Mouse (Mus musculus) kidney, embryonic 16.5 days (tissue): ENCODE measurements around the gene Dlg2. TPM values are rescaled to one million over a fixed set of nuclear protein-coding genes. Genes with fewer than 3 reads are reported as not detected.
A peak's percentile ranks its signal among the peaks of the same experiment; 100 is the strongest.

Source experiments
- ATAC-seq: fragments of 200-750 bp; cut with Nextera tagmentation; 2 replicates; pipeline ENCODE4 v1.8.0; 2017; ENCODE audit warnings: moderate TSS enrichment; ENCODE audit not compliant: low FRiP score, low TSS enrichment
- H3K27ac ChIP-seq: fragments of 300-500 bp; sonication (generic); 2 replicates; pipeline ENCODE4 v1.5.1; 2014; ENCODE audit warnings: low read length
- H3K27me3 ChIP-seq: fragments of 300-500 bp; sonication (generic); 2 replicates; pipeline ENCODE4 v1.6.1; 2014; ENCODE audit warnings: low read length, control low read depth, mixed read lengths; ENCODE audit not compliant: insufficient read depth
- H3K36me3 ChIP-seq: fragments of 300-500 bp; sonication (generic); 2 replicates; pipeline ENCODE4 v1.6.1; 2014; ENCODE audit warnings: low read length, control low read depth, mixed read lengths; ENCODE audit not compliant: insufficient read depth
- H3K4me1 ChIP-seq: fragments of 300-500 bp; sonication (generic); 2 replicates; pipeline ENCODE4 v1.6.1; 2014; ENCODE audit warnings: low read length, control low read depth, mixed read lengths; ENCODE audit not compliant: insufficient read depth
- H3K4me2 ChIP-seq: fragments of 300-500 bp; sonication (generic); replicated peaks from 2 replicates; pipeline ENCODE4 v1.6.1; 2014; ENCODE audit warnings: low read depth, low read length
- H3K4me3 ChIP-seq: fragments of 300-500 bp; sonication (generic); 2 replicates; pipeline ENCODE4 v1.5.1; 2014; ENCODE audit warnings: mild to moderate bottlenecking, low read length
- H3K9ac ChIP-seq: fragments of 300-500 bp; sonication (generic); replicated peaks from 2 replicates; pipeline ENCODE4 v1.6.1; 2014; ENCODE audit warnings: low read length
- H3K9me3 ChIP-seq: fragments of 300-500 bp; sonication (generic); 2 replicates; pipeline ENCODE4 v1.6.1; 2016; ENCODE audit warnings: low read length, control low read depth
- WGBS: fragments of 180-500 bp; shearing (Covaris S2); extraction: QIAGEN DNeasy Blood & Tissue Kit; methylation state at CpG from one replicate; pipeline ENCODE4 v1.1.7; 2014; 5-methylcytosine and 5-hydroxymethylcytosine counted together
- polyA plus RNA-seq: library from polyadenylated mRNA; unstranded; fragments of >200 nt; fragmentation: Nextera tagmentation; extraction: Ambion mirVana; gene quantifications from 2 replicates; pipeline ENCODE4 v1.2.1, GENCODE M21; 2015

Gene Dlg2
- polyA plus RNA-seq, 1 experiment from 2014 or later: 1.0 TPM

DNA sequence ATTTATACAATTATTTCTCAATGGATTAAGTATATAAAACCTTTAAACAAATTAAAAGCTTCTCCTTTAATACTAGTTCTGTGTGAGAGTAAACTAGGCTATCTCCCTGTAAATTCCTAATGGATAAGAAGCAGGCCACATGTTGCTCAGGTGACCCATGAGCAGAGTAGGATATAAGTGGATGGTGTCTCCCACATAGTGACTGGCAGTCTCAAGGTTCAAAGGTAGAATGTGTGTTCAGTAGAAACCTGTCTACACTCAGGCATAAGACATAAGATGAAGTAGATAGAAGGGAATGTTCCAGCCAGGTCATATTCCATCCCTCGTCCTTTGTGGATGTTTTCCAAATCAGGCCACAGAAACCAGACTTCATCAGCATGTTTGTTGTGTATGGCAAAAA is 1532.2 kb downstream of the Dlg2 start:
- 92% methylated on average over 1 of the region's 1 CpGs for WGBS
- H3K4me3 ChIP-seq: no peak overlapping the region
- no peak overlapping the region for H3K9ac ChIP-seq
- ATAC-seq: no peak
- H3K4me2 ChIP-seq: no peak overlapping the region
- no peaks in the 10 kb centered on the region for H3K27me3 ChIP-seq
- H3K9me3 ChIP-seq: no peaks in the 10 kb centered on the region
- H3K27ac ChIP-seq: no peak overlapping the region
- H3K4me1 ChIP-seq: no peaks in the 10 kb centered on the region
- H3K36me3 ChIP-seq: no peaks in the 10 kb centered on the region

DNA sequence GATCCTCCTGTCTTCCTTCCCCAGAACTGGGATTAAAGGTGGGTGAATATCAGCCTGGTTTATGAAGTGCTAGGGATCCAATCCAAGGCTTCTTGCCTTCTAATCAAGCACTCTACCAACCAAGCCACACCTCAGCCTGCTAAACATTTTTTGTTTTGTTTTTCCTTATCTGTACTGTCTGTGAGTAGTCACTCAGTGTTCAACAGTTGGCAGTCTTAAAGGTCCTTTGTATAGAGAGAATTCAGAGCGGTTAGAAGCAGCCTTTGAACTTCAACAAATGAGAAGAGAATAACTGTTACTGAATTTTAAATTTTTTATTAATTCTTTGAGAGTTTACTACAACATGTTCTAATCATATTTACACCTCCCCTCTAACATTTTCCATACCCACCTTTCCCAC is 1548.5 kb downstream of the Dlg2 start:
- H3K27ac ChIP-seq: no peak overlapping the region
- H3K4me3 ChIP-seq: no peak overlapping the region
- H3K4me2 ChIP-seq: no peak overlapping the region
- no peak for ATAC-seq
- no peak overlapping the region for H3K9ac ChIP-seq
- no peaks in the 10 kb centered on the region for H3K9me3 ChIP-seq
- no peaks in the 10 kb centered on the region for H3K4me1 ChIP-seq
- no peaks in the 10 kb centered on the region for H3K36me3 ChIP-seq
- 78% methylated on average over 1 of the region's 1 CpGs for WGBS
- no peaks in the 10 kb centered on the region for H3K27me3 ChIP-seq

DNA sequence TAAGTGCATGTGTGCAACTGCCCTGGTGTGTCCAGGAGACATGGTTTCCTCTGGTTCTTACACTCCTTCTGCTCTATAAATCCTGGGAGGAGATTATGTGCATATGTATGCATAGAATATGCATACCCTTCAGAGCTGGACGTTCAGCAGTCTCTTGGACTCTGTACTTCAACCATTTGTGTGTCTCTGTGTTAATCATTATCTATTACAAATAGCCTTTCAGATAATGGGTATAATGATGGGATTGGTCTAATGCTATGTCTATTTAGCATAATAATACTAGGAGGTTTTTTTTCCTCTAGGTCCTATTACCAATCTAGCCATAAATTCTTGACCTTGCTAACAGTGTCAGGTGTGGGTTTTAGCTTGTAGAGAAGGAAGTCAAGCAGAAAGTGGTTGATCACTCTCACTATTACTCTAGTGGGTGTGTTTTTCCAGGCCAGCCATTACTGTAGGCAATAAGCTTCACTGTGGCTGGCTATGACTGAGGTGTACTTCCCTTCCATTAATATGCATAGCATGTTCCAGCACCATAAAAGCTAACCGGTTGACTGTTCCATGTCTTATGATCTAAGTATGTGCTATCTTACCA is 1549.1 kb downstream of the Dlg2 start:
- Histone ChIP-seq H3K4me2 (no peak overlapping the region), H3K27ac (no peak overlapping the region), H3K4me1 (no peaks in the 10 kb centered on the region), H3K9ac (no peak overlapping the region), H3K27me3 (no peaks in the 10 kb centered on the region), H3K36me3 (no peaks in the 10 kb centered on the region), H3K9me3 (no peaks in the 10 kb centered on the region), H3K4me3 (no peak overlapping the region)
- WGBS: 54% methylated on average over 2 of the region's 2 CpGs
- ATAC-seq: 0 out of 2 replicates have a peak, but pooled peaks have one; percentile 49

DNA sequence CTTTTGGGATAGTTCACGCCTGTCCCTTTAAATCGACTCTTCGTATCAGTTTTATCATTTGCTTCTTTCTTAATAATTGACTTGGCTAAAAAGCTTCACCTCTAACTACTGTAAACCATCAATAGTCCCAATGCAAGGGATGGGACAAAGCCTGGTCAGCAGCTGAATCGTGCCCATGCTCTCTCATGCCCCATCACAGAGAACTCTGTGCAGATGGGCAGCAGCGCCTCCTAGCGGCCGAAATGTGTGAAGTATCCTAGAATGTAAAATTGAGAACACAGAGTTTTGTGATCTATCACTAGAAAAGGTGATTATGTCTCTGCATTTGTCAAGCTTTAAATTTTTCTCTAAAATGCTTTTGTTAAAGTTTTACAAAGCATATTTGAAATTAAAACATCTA is 1550.6 kb downstream of the Dlg2 start:
- peak; percentile 71; the same call in 1 of the 2 replicates for ATAC-seq
- Histone ChIP-seq H3K27me3 (no peaks in the 10 kb centered on the region), H3K4me3 (no peak overlapping the region), H3K27ac (no peak overlapping the region), H3K36me3 (no peaks in the 10 kb centered on the region), H3K4me1 (no peaks in the 10 kb centered on the region), H3K9me3 (no peaks in the 10 kb centered on the region), H3K4me2 (no peak overlapping the region), H3K9ac (no peak overlapping the region)
- 40% methylated on average over 7 of the region's 7 CpGs for WGBS

DNA sequence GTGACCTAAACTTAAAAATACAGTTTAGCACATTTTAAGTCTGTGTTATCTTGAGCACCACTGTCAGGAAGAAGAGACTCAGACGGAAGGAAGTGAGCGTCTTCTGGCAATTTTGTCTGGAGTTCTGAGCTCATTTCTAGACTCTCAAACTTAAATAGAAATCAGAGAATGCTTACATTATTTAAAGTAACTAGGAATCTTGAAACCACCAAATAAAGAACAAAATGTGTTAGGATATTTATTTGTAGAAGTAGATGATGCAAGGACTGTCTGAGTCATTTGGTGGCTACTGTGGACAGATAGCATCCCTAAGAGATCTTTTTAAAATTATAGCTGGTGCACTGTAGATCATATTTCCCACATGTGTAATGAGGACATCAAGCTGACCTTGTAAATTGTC is 1557.8 kb downstream of the Dlg2 start:
- H3K9me3 ChIP-seq: no peaks in the 10 kb centered on the region
- H3K27ac ChIP-seq: no peak overlapping the region
- 81% methylated on average over 2 of the region's 2 CpGs for WGBS
- H3K9ac ChIP-seq: no peak overlapping the region
- H3K27me3 ChIP-seq: no peaks in the 10 kb centered on the region
- H3K4me3 ChIP-seq: no peak overlapping the region
- no peak for ATAC-seq
- no peaks in the 10 kb centered on the region for H3K4me1 ChIP-seq
- no peak overlapping the region for H3K4me2 ChIP-seq
- H3K36me3 ChIP-seq: no peaks in the 10 kb centered on the region

DNA sequence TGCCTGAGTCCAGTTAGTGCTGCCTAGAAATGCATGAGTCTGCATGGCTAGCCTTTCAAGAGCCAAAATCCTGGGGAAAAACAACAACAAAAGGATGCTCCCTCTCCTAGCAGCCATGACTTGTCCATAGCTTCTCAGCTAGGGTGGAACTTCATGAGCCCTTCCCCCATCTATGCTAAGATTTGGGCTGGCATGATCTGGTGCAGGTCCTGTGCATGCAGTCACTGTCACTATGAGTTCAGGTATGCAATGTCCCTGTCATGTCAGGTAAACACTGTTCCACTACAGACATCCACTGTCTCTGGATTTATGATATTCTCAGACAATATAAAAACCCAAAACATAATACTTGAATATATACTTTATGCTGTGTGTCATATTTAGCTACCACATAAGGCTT is 1563.7 kb downstream of the Dlg2 start:
- Histone ChIP-seq H3K4me2 (no peak overlapping the region), H3K9ac (no peak overlapping the region)

DNA sequence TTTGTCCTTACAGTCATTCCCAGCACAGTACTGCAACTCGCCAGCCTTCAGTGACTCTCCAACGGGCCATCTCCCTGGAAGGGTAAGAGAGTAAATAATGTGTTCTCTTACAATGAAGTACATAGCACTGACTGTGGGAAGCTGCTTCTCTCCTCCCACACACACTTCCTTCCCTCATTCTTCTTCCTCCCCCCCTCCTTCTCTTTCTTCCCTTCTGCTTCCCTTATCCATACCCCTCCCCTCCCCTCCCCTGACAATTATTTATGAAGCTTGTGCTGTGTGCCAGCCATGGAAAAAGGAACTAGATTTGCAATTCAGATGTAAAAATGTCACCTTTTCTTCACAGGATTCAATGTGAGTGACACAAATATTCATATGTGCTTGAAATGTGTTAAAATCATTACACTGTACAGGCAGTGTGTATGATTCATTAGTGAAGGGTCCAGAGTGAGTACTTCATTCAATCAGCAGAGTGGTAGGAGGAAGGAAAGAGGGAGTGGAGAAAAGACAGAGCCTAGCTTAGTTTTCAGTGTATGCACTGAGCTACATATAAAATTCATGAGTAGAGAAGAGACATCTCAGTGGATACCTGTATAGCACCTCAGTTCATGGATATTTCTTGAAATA is 1564.4 kb downstream of the Dlg2 start:
- Histone ChIP-seq H3K27me3 (no peaks in the 10 kb centered on the region), H3K36me3 (no peaks in the 10 kb centered on the region), H3K27ac (no peak overlapping the region), H3K4me1 (no peaks in the 10 kb centered on the region), H3K9ac (no peak overlapping the region), H3K4me2 (no peak overlapping the region), H3K9me3 (no peaks in the 10 kb centered on the region), H3K4me3 (no peak overlapping the region)
- 47% methylated on average over 2 of the region's 2 CpGs for WGBS
- ATAC-seq: no peak

More for the DNA sequence above, 1563.7 kb downstream of the Dlg2 start:
- Histone ChIP-seq H3K27me3 (no peaks in the 10 kb centered on the region), H3K9me3 (no peaks in the 10 kb centered on the region), H3K27ac (no peak overlapping the region), H3K36me3 (no peaks in the 10 kb centered on the region), H3K4me1 (no peaks in the 10 kb centered on the region), H3K4me3 (no peak overlapping the region)
- ATAC-seq: no peak

DNA sequence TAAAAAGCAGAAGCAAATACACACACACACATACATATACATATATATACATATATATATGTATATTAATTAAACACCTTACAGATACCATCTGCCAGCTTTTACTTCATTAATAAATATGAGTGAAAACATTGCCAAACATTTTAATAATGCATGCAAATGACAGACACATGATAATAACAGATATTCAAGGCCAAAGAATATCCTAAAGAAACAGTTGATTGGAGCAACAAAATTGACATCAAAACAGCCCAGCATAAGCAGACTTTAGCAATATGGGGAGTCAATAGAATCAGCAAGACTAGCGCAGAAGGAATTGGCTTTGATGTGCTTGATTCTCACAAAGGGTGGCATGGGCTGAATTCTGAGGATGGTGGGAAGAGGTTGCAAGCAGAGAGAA is 1568.5 kb downstream of the Dlg2 start:
- H3K4me1 ChIP-seq: no peaks in the 10 kb centered on the region
- no peak overlapping the region for H3K9ac ChIP-seq
- no peak overlapping the region for H3K4me2 ChIP-seq
- H3K36me3 ChIP-seq: no peaks in the 10 kb centered on the region
- ATAC-seq: no peak
- H3K27me3 ChIP-seq: no peaks in the 10 kb centered on the region
- WGBS: 83% methylated on average over 1 of the region's 1 CpGs
- H3K27ac ChIP-seq: no peak overlapping the region
- H3K4me3 ChIP-seq: no peak overlapping the region
- no peaks in the 10 kb centered on the region for H3K9me3 ChIP-seq

DNA sequence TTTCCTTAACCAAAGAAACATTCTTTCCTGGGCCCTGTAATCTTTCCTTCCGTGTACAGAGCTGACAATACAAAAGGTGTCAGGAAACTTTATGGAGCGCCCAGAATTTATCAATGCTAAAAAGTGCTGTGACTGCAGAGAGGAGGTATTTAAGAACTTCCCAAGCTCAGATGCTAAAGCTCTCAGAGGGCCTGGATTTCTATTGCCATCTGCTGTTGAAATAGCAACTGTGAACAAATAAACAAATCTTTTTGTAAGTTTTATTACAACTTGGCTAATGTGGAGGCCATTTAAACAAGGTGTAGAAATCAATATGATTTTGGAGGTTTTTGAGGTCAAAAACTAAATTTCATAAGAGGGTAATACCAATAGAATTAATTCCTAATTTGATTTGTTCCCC is 1570.8 kb downstream of the Dlg2 start:
- Histone ChIP-seq H3K4me2 (no peak overlapping the region), H3K9ac (no peak overlapping the region), H3K4me3 (no peak overlapping the region), H3K36me3 (no peaks in the 10 kb centered on the region), H3K9me3 (no peaks in the 10 kb centered on the region), H3K27ac (no peak overlapping the region), H3K27me3 (no peaks in the 10 kb centered on the region), H3K4me1 (no peaks in the 10 kb centered on the region)
- 36% methylated on average over 2 of the region's 2 CpGs for WGBS
- ATAC-seq: no peak

DNA sequence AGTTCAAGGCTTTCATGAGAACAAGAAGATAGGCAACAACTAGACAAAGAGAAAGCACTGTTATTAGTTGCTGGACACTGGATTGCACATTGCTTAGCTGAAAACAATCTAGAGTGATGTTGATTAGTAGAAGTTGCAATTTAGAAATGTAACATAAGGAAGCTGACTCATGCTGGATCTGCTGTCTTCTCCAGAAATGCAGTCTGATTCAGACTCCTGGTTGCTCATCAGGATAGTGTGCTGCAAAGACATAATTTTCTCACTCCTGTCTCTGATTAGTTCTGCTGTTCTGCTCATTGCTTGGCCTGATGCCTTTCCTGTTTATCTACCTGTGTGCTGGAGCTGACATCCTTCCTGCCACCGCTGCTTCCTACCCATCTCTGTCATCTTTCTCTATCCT is 1572.4 kb downstream of the Dlg2 start:
- no peak overlapping the region for H3K9ac ChIP-seq
- WGBS: 81% methylated on average over 1 of the region's 1 CpGs
- no peak for ATAC-seq

More for the DNA sequence above, 1572.4 kb downstream of the Dlg2 start:
- no peaks in the 10 kb centered on the region for H3K4me1 ChIP-seq
- H3K4me3 ChIP-seq: no peak overlapping the region
- H3K9me3 ChIP-seq: no peaks in the 10 kb centered on the region
- H3K27ac ChIP-seq: no peak overlapping the region
- no peaks in the 10 kb centered on the region for H3K27me3 ChIP-seq
- no peak overlapping the region for H3K4me2 ChIP-seq
- H3K36me3 ChIP-seq: no peaks in the 10 kb centered on the region
